Mouse (Mus musculus) myocyte (in vitro differentiated cells): Measurements from ENCODE around the gene Kncn. TPM values are rescaled to one million over a fixed set of nuclear protein-coding genes. Genes with fewer than 3 reads are reported as not detected.

Experiments used
- H3K27me3 ChIP-seq: one replicate; pipeline ENCODE4 v1.6.1; 2011; ENCODE audit not compliant: control insufficient read depth, insufficient read depth, insufficient read length
- H3K36me3 ChIP-seq: one replicate; pipeline ENCODE4 v1.6.1; 2011; ENCODE audit not compliant: control insufficient read depth, insufficient read depth
- H3K4me2 ChIP-seq: one replicate; pipeline ENCODE4 v1.6.1; 2011; ENCODE audit warnings: low read depth, control low read depth
- H3K4me3 ChIP-seq: one replicate; pipeline ENCODE4 v1.5.1; 2011; ENCODE audit warnings: mild to moderate bottlenecking, control low read depth, moderate library complexity
- H3K79me2 ChIP-seq: one replicate; pipeline ENCODE4 v1.6.1; 2011; ENCODE audit not compliant: control insufficient read depth, insufficient read depth
- H3ac ChIP-seq: one replicate; pipeline ENCODE4 v1.6.1; 2011; ENCODE audit not compliant: control insufficient read depth, insufficient read length
- CEBPB ChIP-seq: IDR thresholded peaks from 2 replicates; pipeline ENCODE4 v1.6.1; 2011; ENCODE audit warnings: mild to moderate bottlenecking, moderate library complexity; ENCODE audit not compliant: poor library complexity, insufficient read depth, severe bottlenecking
- E2F4 ChIP-seq: IDR thresholded peaks from one replicate; pipeline ENCODE4 v1.6.1; 2011; ENCODE audit warnings: mild to moderate bottlenecking, control low read depth, moderate library complexity; ENCODE audit not compliant: insufficient read depth
- MAX ChIP-seq: IDR thresholded peaks from one replicate; pipeline ENCODE4 v1.6.1; 2011; ENCODE audit warnings: low read depth, mild to moderate bottlenecking, control low read depth
- MYOD1 ChIP-seq, 3 experiments: IDR thresholded peaks; one replicate each; pipeline ENCODE4 v1.6.1; 2011; ENCODE audit warnings: control low read depth in 2 of 3, low read depth in 2 of 3, mild to moderate bottlenecking in 2 of 3, moderate library complexity in 1 of 3; ENCODE audit not compliant: insufficient read length in 2 of 3, control insufficient read depth in 1 of 3
- MYOG ChIP-seq, 3 experiments: IDR thresholded peaks; one replicate each; pipeline ENCODE4 v1.6.1; 2011; ENCODE audit warnings: control low read depth in 2 of 3, low read depth in 2 of 3, mild to moderate bottlenecking in 2 of 3; ENCODE audit not compliant: insufficient read length in 2 of 3, control insufficient read depth in 1 of 3, insufficient read depth in 1 of 3
- POLR2A ChIP-seq: IDR thresholded peaks from one replicate; pipeline ENCODE4 v1.6.1; 2011; ENCODE audit warnings: low read depth, mild to moderate bottlenecking, control low read depth, moderate library complexity; ENCODE audit not compliant: insufficient read length
- POLR2AphosphoS2 ChIP-seq: IDR thresholded peaks from one replicate; pipeline ENCODE4 v1.6.1; 2011; ENCODE audit warnings: low read depth, control low read depth; ENCODE audit not compliant: insufficient read length
- REST ChIP-seq: IDR thresholded peaks from one replicate; pipeline ENCODE4 v1.6.1; 2011; ENCODE audit warnings: mild to moderate bottlenecking, control low read depth, moderate library complexity; ENCODE audit not compliant: insufficient read depth, insufficient read length
- SRF ChIP-seq: IDR thresholded peaks from one replicate; pipeline ENCODE4 v1.6.1; 2011; ENCODE audit warnings: low read depth; ENCODE audit not compliant: control insufficient read depth, insufficient read length
- TCF12 ChIP-seq: IDR thresholded peaks from one replicate; pipeline ENCODE4 v1.6.1; 2011; ENCODE audit warnings: mild to moderate bottlenecking, control low read depth; ENCODE audit not compliant: poor library complexity, insufficient read depth, severe bottlenecking
- TCF3 ChIP-seq: IDR thresholded peaks from one replicate; pipeline ENCODE4 v1.6.1; 2011; ENCODE audit warnings: low read depth, control low read depth; ENCODE audit not compliant: insufficient read length
- USF1 ChIP-seq: IDR thresholded peaks from one replicate; pipeline ENCODE4 v1.6.1; 2011; ENCODE audit warnings: low read depth, mild to moderate bottlenecking, control low read depth, moderate library complexity
- polyA plus RNA-seq: library from polyadenylated mRNA; unstranded; fragments of >200 nt; fragmentation: generic; extraction: Trizol; gene quantifications from one replicate; pipeline ENCODE4 v1.2.1, GENCODE M21; 2012; ENCODE audit warnings: missing spikeins

Gene Kncn
- polyA plus RNA-seq, 1 experiment, result not detected

GRCm38 (mm10) chr4:115907994-115908393, 23.8 kb downstream of the Kncn start:
- H3K4me2 ChIP-seq, result no peak overlapping the region
- no peak overlapping the region for H3ac ChIP-seq
- H3K27me3 ChIP-seq, result peaks cover 14% of the 10 kb centered on the region
- no peaks in the 10 kb centered on the region for H3K79me2 ChIP-seq
- no peak overlapping the region for H3K4me3 ChIP-seq
- H3K36me3 ChIP-seq, result no peaks in the 10 kb centered on the region
- TF ChIP-seq SRF, result no peak
- TF ChIP-seq CEBPB, result no peak
- TF ChIP-seq TCF12, result no peak
- no peak for TF ChIP-seq USF1
- no peak for TF ChIP-seq POLR2A
- no peak for TF ChIP-seq MYOG (IDR thresholded peaks at IDR 0.05; ENCODE audit: control insufficient read depth in 1 of 3, insufficient read depth in 1 of 3, insufficient read length in 2 of 3, low read depth in 2 of 3)

GRCm38 (mm10) chr4:115908641-115909040, 24.4 kb downstream of the Kncn start:
- H3ac ChIP-seq, result no peak overlapping the region
- H3K36me3 ChIP-seq, result no peaks in the 10 kb centered on the region
- no peak for TF ChIP-seq TCF12
- no peak for TF ChIP-seq POLR2A
- no peak for TF ChIP-seq POLR2AphosphoS2
- no peak for TF ChIP-seq CEBPB
- TF ChIP-seq MYOD1 (IDR thresholded peaks at IDR 0.05; ENCODE audit: control insufficient read depth in 1 of 3, insufficient read length in 2 of 3, low read depth in 2 of 3), result no peak
- TF ChIP-seq USF1, result no peak
- no peak for TF ChIP-seq MAX
- no peak for TF ChIP-seq E2F4
- no peak for TF ChIP-seq REST
- no peak for TF ChIP-seq SRF
- no peak for TF ChIP-seq TCF3
- no peak for TF ChIP-seq MYOG (IDR thresholded peaks at IDR 0.05; ENCODE audit: control insufficient read depth in 1 of 3, insufficient read depth in 1 of 3, insufficient read length in 2 of 3, low read depth in 2 of 3)
- H3K4me2 ChIP-seq, result no peak overlapping the region
- peaks cover 10% of the 10 kb centered on the region for H3K27me3 ChIP-seq
- no peaks in the 10 kb centered on the region for H3K79me2 ChIP-seq
- no peak overlapping the region for H3K4me3 ChIP-seq

DNA sequence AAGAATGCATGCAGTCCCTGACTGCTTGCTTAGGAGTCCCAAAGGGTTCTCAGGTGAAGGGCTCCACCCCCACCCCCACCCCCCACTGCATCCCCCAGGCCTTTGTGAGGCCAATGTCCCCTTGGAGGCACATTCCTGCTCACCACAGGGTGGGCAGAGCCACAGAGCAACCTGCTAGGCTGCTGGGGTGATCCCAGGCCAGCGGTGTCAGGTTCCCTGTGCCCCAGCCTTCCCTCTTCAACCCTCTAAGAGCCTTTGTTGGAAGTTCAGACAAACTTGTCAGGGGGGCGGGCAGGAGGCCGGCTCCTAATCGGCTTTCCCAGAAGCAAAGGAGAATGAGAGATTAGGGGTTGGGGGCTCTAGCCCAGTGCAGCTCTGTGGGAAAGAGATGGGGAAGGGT, 27.4 kb downstream of the Kncn start:
- H3K27me3 ChIP-seq, result no peaks in the 10 kb centered on the region
- TF ChIP-seq USF1 (no peak), MYOG (IDR thresholded peaks at IDR 0.05; ENCODE audit: control insufficient read depth in 1 of 3, insufficient read depth in 1 of 3, insufficient read length in 2 of 3, low read depth in 2 of 3) (no peak), MAX (no peak), REST (no peak), POLR2A (no peak), TCF3 (no peak), E2F4 (no peak), TCF12 (no peak), MYOD1 (IDR thresholded peaks at IDR 0.05; ENCODE audit: control insufficient read depth in 1 of 3, insufficient read length in 2 of 3, low read depth in 2 of 3) (no peak), CEBPB (no peak), SRF (no peak), POLR2AphosphoS2 (no peak)

DNA sequence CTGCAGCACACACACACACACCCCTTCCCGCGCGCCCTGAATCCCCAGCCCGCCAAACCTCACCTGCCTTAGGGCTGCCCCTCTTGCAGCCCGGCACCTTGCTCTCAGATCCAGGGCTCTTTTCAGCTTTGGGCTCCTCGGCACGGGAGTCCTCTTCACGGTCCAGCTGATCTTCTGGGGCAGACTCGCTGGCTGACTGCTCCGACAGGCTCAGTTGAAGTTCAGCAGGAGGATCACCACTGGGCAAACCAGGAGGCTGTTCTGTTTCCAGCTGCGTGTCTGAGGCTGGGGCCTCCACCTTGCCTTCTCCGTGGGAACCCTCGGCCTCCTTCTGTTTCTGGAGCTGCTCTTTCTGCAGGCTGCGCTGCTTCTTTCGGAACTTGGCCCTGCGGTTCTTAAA, 35.7 kb downstream of the Kncn start:
- Histone ChIP-seq H3ac (no peak overlapping the region), H3K4me3 (no peak overlapping the region), H3K79me2 (no peaks in the 10 kb centered on the region), H3K27me3 (no peaks in the 10 kb centered on the region), H3K4me2 (no peak overlapping the region), H3K36me3 (no peaks in the 10 kb centered on the region)
- TF ChIP-seq POLR2A (no peak), CEBPB (no peak), POLR2AphosphoS2 (no peak), TCF12 (no peak), MAX (no peak), SRF (no peak)

More for the DNA sequence above, 27.4 kb downstream of the Kncn start:
- Histone ChIP-seq H3K4me2 (no peak overlapping the region), H3K36me3 (no peaks in the 10 kb centered on the region), H3ac (no peak overlapping the region), H3K79me2 (no peaks in the 10 kb centered on the region), H3K4me3 (no peak overlapping the region)

DNA sequence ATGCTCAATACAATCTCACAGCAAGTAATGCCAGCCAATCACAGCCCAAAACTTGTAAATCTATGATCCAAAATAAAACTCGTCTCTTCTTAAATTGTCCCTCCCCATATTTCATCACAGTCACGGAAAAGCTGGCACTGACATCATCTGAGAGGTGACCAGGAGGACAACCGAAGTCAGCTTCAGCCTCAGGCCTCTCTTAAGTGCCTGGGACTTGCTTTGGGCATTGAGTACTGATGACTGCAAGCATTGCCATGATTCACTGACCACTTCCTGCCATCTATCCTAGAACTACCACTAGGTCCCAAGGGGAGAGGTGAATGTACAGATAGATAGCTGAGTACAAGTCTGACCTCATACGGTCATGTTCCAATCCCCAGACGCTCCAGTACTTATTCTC, 38.5 kb downstream of the Kncn start:
- no peaks in the 10 kb centered on the region for H3K27me3 ChIP-seq
- H3ac ChIP-seq, result no peak overlapping the region
- no peak overlapping the region for H3K4me3 ChIP-seq
- no peak for TF ChIP-seq SRF
- TF ChIP-seq CEBPB, result peak; percentile 51; the same call in 1 of the 2 replicates
- no peak for TF ChIP-seq MAX
- TF ChIP-seq TCF3, result no peak
- no peak for TF ChIP-seq MYOD1 (IDR thresholded peaks at IDR 0.05; ENCODE audit: control insufficient read depth in 1 of 3, insufficient read length in 2 of 3, low read depth in 2 of 3)
- H3K79me2 ChIP-seq, result no peaks in the 10 kb centered on the region
- H3K4me2 ChIP-seq, result peak overlapping the region; percentile 60
- no peaks in the 10 kb centered on the region for H3K36me3 ChIP-seq
